Mouse (Mus musculus) embryonic facial prominence, embryonic 15.5 days (tissue): Measurements from ENCODE around the gene Eef1a2. TPM values are rescaled to one million over a fixed set of nuclear protein-coding genes. Genes with fewer than 3 reads are reported as not detected.

Experiments
- ATAC-seq: fragments of 200-750 bp; cut with Nextera tagmentation; 2 replicates; pipeline ENCODE4 v1.8.0; 2017; ENCODE audit warnings: low read depth, moderate TSS enrichment; ENCODE audit not compliant: insufficient number of reproducible peaks, low FRiP score, low TSS enrichment
- H3K27ac ChIP-seq: fragments of 300-500 bp; sonication (generic); replicated peaks from 2 replicates; pipeline ENCODE4 v1.5.1; 2015; ENCODE audit warnings: mild to moderate bottlenecking, inconsistent platforms
- H3K27me3 ChIP-seq: fragments of 300-500 bp; sonication (generic); 2 replicates; pipeline ENCODE4 v1.6.1; 2015; ENCODE audit warnings: inconsistent platforms
- H3K36me3 ChIP-seq: fragments of 300-500 bp; sonication (generic); 2 replicates; pipeline ENCODE4 v1.6.1; 2015; ENCODE audit warnings: mild to moderate bottlenecking, inconsistent platforms
- H3K4me1 ChIP-seq: fragments of 300-500 bp; sonication (generic); 2 replicates; pipeline ENCODE4 v1.6.1; 2015; ENCODE audit warnings: inconsistent platforms
- H3K4me2 ChIP-seq: fragments of 300-500 bp; sonication (generic); replicated peaks from 2 replicates; pipeline ENCODE4 v1.6.1; 2015; ENCODE audit warnings: mild to moderate bottlenecking, inconsistent platforms
- H3K4me3 ChIP-seq: fragments of 300-500 bp; sonication (generic); replicated peaks from 2 replicates; pipeline ENCODE4 v1.5.1; 2015; ENCODE audit warnings: mild to moderate bottlenecking, inconsistent platforms
- H3K9ac ChIP-seq: fragments of 300-500 bp; sonication (generic); 2 replicates; pipeline ENCODE4 v1.6.1; 2015; ENCODE audit warnings: inconsistent platforms
- H3K9me3 ChIP-seq: fragments of 300-500 bp; sonication (generic); replicated peaks from 2 replicates; pipeline ENCODE4 v1.6.1; 2016; ENCODE audit warnings: inconsistent platforms
- WGBS: fragments of 180-500 bp; shearing (Covaris S2); methylation state at CpG from one replicate; pipeline ENCODE4 v1.1.7; 2015; 5-methylcytosine and 5-hydroxymethylcytosine counted together
- polyA plus RNA-seq: library from polyadenylated mRNA; unstranded; fragments of >200 nt; fragmentation: Nextera tagmentation; extraction: Ambion mirVana; gene quantifications from 2 replicates; pipeline ENCODE4 v1.2.1, GENCODE M21; 2015

The Eef1a2 gene
- polyA plus RNA-seq, 1 experiment from 2014 or later, result 0.25 TPM

- peaks cover 12% of the 10 kb centered on the region for H3K4me1 ChIP-seq
- H3K4me3 ChIP-seq, result peak overlapping the region; percentile 46
- peaks cover 65% of the 10 kb centered on the region for H3K27me3 ChIP-seq
- H3K4me2 ChIP-seq, result peak overlapping the region; percentile 92
- 1% methylated on average over 57 of the region's 61 CpGs for WGBS
- no peaks in the 10 kb centered on the region for H3K36me3 ChIP-seq
- no peak overlapping the region for H3K27ac ChIP-seq
- H3K9ac ChIP-seq, result no peak overlapping the region
- H3K9me3 ChIP-seq, result no peaks in the 10 kb centered on the region
- no peak for ATAC-seq
Observed at GRCm38 (mm10) chr2:181147546-181148317, 9.1 kb downstream of the Eef1a2 start.

- Histone ChIP-seq H3K27ac (no peak overlapping the region), H3K9me3 (no peaks in the 10 kb centered on the region), H3K36me3 (no peaks in the 10 kb centered on the region), H3K4me2 (peak overlapping the region; percentile 92), H3K27me3 (peaks cover 62% of the 10 kb centered on the region), H3K4me1 (peaks cover 12% of the 10 kb centered on the region), H3K9ac (no peak overlapping the region), H3K4me3 (peak overlapping the region; percentile 46; the same call in 1 of the 2 replicates)
- 49% methylated on average over 4 of the region's 4 CpGs for WGBS
- ATAC-seq, result no peak
Observed at GRCm38 (mm10) chr2:181146976-181147545, 9.8 kb downstream of the Eef1a2 start.

- H3K9me3 ChIP-seq, result no peaks in the 10 kb centered on the region
- no peak overlapping the region for H3K9ac ChIP-seq
- no peak overlapping the region for H3K27ac ChIP-seq
- H3K4me2 ChIP-seq, result no peak overlapping the region
- WGBS, result 72% methylated on average over 2 of the region's 2 CpGs
- no peaks in the 10 kb centered on the region for H3K36me3 ChIP-seq
- no peak overlapping the region for H3K4me3 ChIP-seq
- no peak for ATAC-seq
- H3K27me3 ChIP-seq, result peaks cover 47% of the 10 kb centered on the region
- H3K4me1 ChIP-seq, result peaks cover 12% of the 10 kb centered on the region
Observed at GRCm38 (mm10) chr2:181144675-181145074, 12.1 kb downstream of the Eef1a2 start.

GRCm38 (mm10) chr2:181143509-181144276 lies 13.1 kb downstream of the Eef1a2 start:
- Histone ChIP-seq H3K27ac (no peak overlapping the region), H3K4me2 (no peak overlapping the region), H3K4me3 (no peak overlapping the region), H3K9ac (no peak overlapping the region), H3K27me3 (peaks cover 41% of the 10 kb centered on the region), H3K4me1 (peaks cover 12% of the 10 kb centered on the region), H3K9me3 (no peaks in the 10 kb centered on the region), H3K36me3 (no peaks in the 10 kb centered on the region)
- no peak for ATAC-seq
- WGBS, result 50% methylated on average over 2 of the region's 2 CpGs

- no peak for ATAC-seq
- Histone ChIP-seq H3K4me1 (peaks cover 4% of the 10 kb centered on the region; the same call in 1 of the 2 replicates), H3K27ac (no peak overlapping the region), H3K9ac (no peak overlapping the region), H3K4me3 (no peak overlapping the region), H3K9me3 (no peaks in the 10 kb centered on the region), H3K36me3 (no peaks in the 10 kb centered on the region), H3K27me3 (peaks cover 40% of the 10 kb centered on the region), H3K4me2 (no peak overlapping the region)
- WGBS, result 66% methylated on average over 8 of the region's 8 CpGs
Observed at GRCm38 (mm10) chr2:181142703-181143135, 14.1 kb downstream of the Eef1a2 start.

GRCm38 (mm10) chr2:181139641-181140193 lies 17.1 kb downstream of the Eef1a2 start:
- Histone ChIP-seq H3K4me2 (no peak overlapping the region), H3K9ac (no peak overlapping the region), H3K27me3 (peaks cover 42% of the 10 kb centered on the region), H3K36me3 (no peaks in the 10 kb centered on the region), H3K9me3 (no peaks in the 10 kb centered on the region), H3K4me3 (no peak overlapping the region), H3K4me1 (peaks cover 5% of the 10 kb centered on the region), H3K27ac (no peak overlapping the region)
- WGBS, result 88% methylated on average over 5 of the region's 5 CpGs
- ATAC-seq, result peak; percentile 19; the same call in 1 of the 2 replicates

GRCm38 (mm10) chr2:181136934-181137333 lies 19.9 kb downstream of the Eef1a2 start:
- no peak overlapping the region for H3K4me3 ChIP-seq
- H3K4me1 ChIP-seq, result peaks cover 11% of the 10 kb centered on the region
- no peak overlapping the region for H3K9ac ChIP-seq
- H3K4me2 ChIP-seq, result no peak overlapping the region
- 2% methylated on average over 6 of the region's 6 CpGs for WGBS
- no peaks in the 10 kb centered on the region for H3K36me3 ChIP-seq
- H3K9me3 ChIP-seq, result no peaks in the 10 kb centered on the region
- peaks cover 62% of the 10 kb centered on the region for H3K27me3 ChIP-seq
- ATAC-seq, result no peak
- H3K27ac ChIP-seq, result no peak overlapping the region

GRCm38 (mm10) chr2:181135446-181135818 lies 21.4 kb downstream of the Eef1a2 start:
- Histone ChIP-seq H3K9me3 (no peaks in the 10 kb centered on the region), H3K27me3 (peaks cover 67% of the 10 kb centered on the region), H3K4me2 (peak overlapping the region; percentile 70), H3K9ac (no peak overlapping the region), H3K27ac (no peak overlapping the region), H3K36me3 (no peaks in the 10 kb centered on the region), H3K4me1 (peaks cover 11% of the 10 kb centered on the region), H3K4me3 (peak overlapping the region; percentile 43; the same call in 1 of the 2 replicates)
- ATAC-seq, result no peak
- 9% methylated on average over 4 of the region's 4 CpGs for WGBS

GRCm38 (mm10) chr2:181134591-181135445 lies 22.0 kb downstream of the Eef1a2 start, which contains the start of gene Kcnq2:
Kcnq2 (minus strand) TSS chr2:181135300.
- Histone ChIP-seq H3K4me2 (peak within 1 kb of the TSS; percentile 70), H3K36me3 (no peaks in the 10 kb centered on the region), H3K27ac (no peak within 1 kb of the TSS), H3K4me1 (peaks cover 11% of the 10 kb centered on the region), H3K9me3 (no peaks in the 10 kb centered on the region), H3K9ac (no peak within 1 kb of the TSS), H3K4me3 (peak within 1 kb of the TSS; percentile 43), H3K27me3 (peaks cover 67% of the 10 kb centered on the region)
- ATAC-seq, result no peak
- under 1% methylated on average over 104 of the region's 104 CpGs for WGBS

GRCm38 (mm10) chr2:181133837-181134590 lies 22.8 kb downstream of the Eef1a2 start:
- H3K27ac ChIP-seq, result no peak overlapping the region
- ATAC-seq, result no peak
- H3K27me3 ChIP-seq, result peaks cover 67% of the 10 kb centered on the region
- H3K9me3 ChIP-seq, result no peaks in the 10 kb centered on the region
- peak overlapping the region; percentile 43 for H3K4me3 ChIP-seq
- no peak overlapping the region for H3K9ac ChIP-seq
- WGBS, result 6% methylated on average over 22 of the region's 22 CpGs
- peaks cover 11% of the 10 kb centered on the region for H3K4me1 ChIP-seq
- peak overlapping the region; percentile 70 for H3K4me2 ChIP-seq
- H3K36me3 ChIP-seq, result no peaks in the 10 kb centered on the region
